Mouse (Mus musculus) midbrain, embryonic 14.5 days (tissue): ENCODE results near the gene P4ha1. TPM values are rescaled to one million over a fixed set of nuclear protein-coding genes. Genes with fewer than 3 reads are reported as not detected.

Source experiments
- ATAC-seq: fragments of 200-750 bp; cut with Nextera tagmentation; 2 replicates; pipeline ENCODE4 v1.8.0; 2017; ENCODE audit warnings: moderate number of reproducible peaks, moderate library complexity; ENCODE audit not compliant: low FRiP score, low TSS enrichment
- DNase-seq: peaks from one replicate; pipeline ENCODE4 v3.0.0-alpha.2; 2015
- H3K27ac ChIP-seq: fragments of 300-500 bp; sonication (generic); replicated peaks from 2 replicates; pipeline ENCODE4 v1.5.1; 2014; ENCODE audit warnings: mild to moderate bottlenecking, low read depth, low read length, moderate library complexity
- H3K27me3 ChIP-seq: fragments of 300-500 bp; sonication (generic); 2 replicates; pipeline ENCODE4 v1.6.1; 2014; ENCODE audit warnings: low read length, control low read depth, mixed read lengths; ENCODE audit not compliant: control insufficient read depth, insufficient read depth
- H3K36me3 ChIP-seq: fragments of 300-500 bp; sonication (generic); 2 replicates; pipeline ENCODE4 v1.6.1; 2014; ENCODE audit warnings: low read length, control low read depth; ENCODE audit not compliant: control insufficient read depth, insufficient read depth
- H3K4me1 ChIP-seq: fragments of 300-500 bp; sonication (generic); 2 replicates; pipeline ENCODE4 v1.6.1; 2014; ENCODE audit warnings: mild to moderate bottlenecking, antibody characterized with exemption, low read length, control low read depth; ENCODE audit not compliant: control insufficient read depth, insufficient read depth
- H3K4me2 ChIP-seq: fragments of 300-500 bp; sonication (generic); 2 replicates; pipeline ENCODE4 v1.6.1; 2014; ENCODE audit warnings: mild to moderate bottlenecking, low read length, moderate library complexity
- H3K4me3 ChIP-seq: fragments of 300-500 bp; sonication (generic); replicated peaks from 2 replicates; pipeline ENCODE4 v1.5.1; 2014; ENCODE audit warnings: low read depth, low read length
- H3K9ac ChIP-seq: fragments of 300-500 bp; sonication (generic); replicated peaks from 2 replicates; pipeline ENCODE4 v1.6.1; 2014; ENCODE audit warnings: mild to moderate bottlenecking, low read length, moderate library complexity
- H3K9me3 ChIP-seq: fragments of 300-500 bp; sonication (generic); 2 replicates; pipeline ENCODE4 v1.6.1; 2016; ENCODE audit warnings: low read length, control low read depth, mixed read lengths; ENCODE audit not compliant: control insufficient read depth
- WGBS: fragments of 180-500 bp; shearing (Covaris S2); extraction: QIAGEN DNeasy Blood & Tissue Kit; methylation state at CpG from one replicate; pipeline ENCODE4 v1.1.7; 2014; 5-methylcytosine and 5-hydroxymethylcytosine counted together
- polyA plus RNA-seq: library from polyadenylated mRNA; unstranded; fragments of >200 nt; fragmentation: Nextera tagmentation; extraction: Ambion mirVana; gene quantifications from 2 replicates; pipeline ENCODE4 v1.2.1, GENCODE M21; 2014

Gene P4ha1
- polyA plus RNA-seq, result 15.7 and 22.4 TPM in 2 replicates

GRCm38 (mm10) chr10:59323100-59323487 is at the start of gene P4ha1:
TSS of gene P4ha1 (plus strand) at chr10:59323296.
- peak; percentile 100 for DNase-seq
- no peaks in the 10 kb centered on the region for H3K9me3 ChIP-seq
- H3K9ac ChIP-seq, result peak within 1 kb of the TSS; percentile 77
- no peaks in the 10 kb centered on the region for H3K27me3 ChIP-seq
- peak within 1 kb of the TSS; percentile 89 for H3K27ac ChIP-seq
- WGBS, result under 1% methylated on average over 38 of the region's 39 CpGs
- H3K4me1 ChIP-seq, result peaks cover 22% of the 10 kb centered on the region
- H3K4me3 ChIP-seq, result peak within 1 kb of the TSS; percentile 72
- H3K4me2 ChIP-seq, result peak within 1 kb of the TSS; percentile 67
- no peaks in the 10 kb centered on the region for H3K36me3 ChIP-seq
- ATAC-seq, result peak; percentile 100

- 84% methylated on average over 5 of the region's 5 CpGs for WGBS
- ATAC-seq, result no peak
- Histone ChIP-seq H3K4me1 (no peaks in the 10 kb centered on the region), H3K4me3 (no peak overlapping the region), H3K4me2 (no peak overlapping the region), H3K9ac (no peak overlapping the region), H3K27me3 (no peaks in the 10 kb centered on the region), H3K36me3 (no peaks in the 10 kb centered on the region), H3K9me3 (no peaks in the 10 kb centered on the region), H3K27ac (no peak overlapping the region)
- DNase-seq, result no peak
Measured at GRCm38 (mm10) chr10:59275745-59276144, 47.4 kb upstream of the P4ha1 start.

GRCm38 (mm10) chr10:59277116-59277515 is 46.0 kb upstream of the P4ha1 start:
- ATAC-seq, result no peak
- H3K4me1 ChIP-seq, result no peaks in the 10 kb centered on the region
- WGBS, result 81% methylated on average over 10 of the region's 10 CpGs

DNA sequence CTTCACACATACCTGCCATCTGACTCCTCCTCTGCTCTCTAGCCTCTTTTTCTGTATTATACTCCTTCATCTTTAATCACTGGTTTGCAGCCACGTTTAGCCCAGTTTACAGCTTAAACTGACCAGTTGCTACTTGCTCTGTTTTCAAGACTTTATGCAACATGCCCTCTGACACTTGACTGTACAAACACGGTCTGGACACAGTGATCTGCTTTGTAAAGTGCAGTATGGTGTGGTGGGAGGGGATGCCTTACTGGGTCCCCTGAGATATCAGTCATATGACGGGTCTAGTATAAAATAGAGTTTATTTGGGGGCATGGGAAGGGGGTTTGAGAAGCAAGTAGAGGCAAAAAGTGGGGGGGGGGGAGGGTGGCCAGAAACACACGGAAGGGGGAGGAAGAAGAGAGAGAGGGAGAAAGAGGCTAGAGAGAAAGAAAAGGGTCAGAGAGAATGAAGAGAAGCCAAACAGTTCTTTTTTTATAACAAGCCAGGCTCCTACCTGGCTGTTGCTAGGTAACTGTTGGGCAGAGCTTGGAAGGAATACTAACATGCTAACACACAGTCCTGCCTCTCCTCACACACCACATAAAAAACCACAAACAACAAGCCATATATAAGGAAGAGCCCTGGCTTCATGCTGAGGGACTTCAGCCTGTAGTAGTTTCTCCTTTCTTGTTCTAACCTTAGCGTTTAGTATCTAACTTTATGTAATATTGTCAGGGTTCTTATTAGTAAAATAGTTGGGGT is 45.2 kb upstream of the P4ha1 start:
- H3K9ac ChIP-seq, result no peak overlapping the region
- H3K9me3 ChIP-seq, result no peaks in the 10 kb centered on the region
- H3K27ac ChIP-seq, result no peak overlapping the region
- H3K4me3 ChIP-seq, result no peak overlapping the region
- 63% methylated on average over 5 of the region's 5 CpGs for WGBS
- no peaks in the 10 kb centered on the region for H3K27me3 ChIP-seq
- no peak for ATAC-seq
- no peaks in the 10 kb centered on the region for H3K36me3 ChIP-seq
- H3K4me1 ChIP-seq, result no peaks in the 10 kb centered on the region
- H3K4me2 ChIP-seq, result no peak overlapping the region
- DNase-seq, result no peak

More at GRCm38 (mm10) chr10:59277116-59277515, 46.0 kb upstream of the P4ha1 start:
- no peak overlapping the region for H3K4me3 ChIP-seq
- H3K27me3 ChIP-seq, result no peaks in the 10 kb centered on the region
- no peak overlapping the region for H3K9ac ChIP-seq
- no peak overlapping the region for H3K27ac ChIP-seq
- no peak for DNase-seq
- no peaks in the 10 kb centered on the region for H3K9me3 ChIP-seq
- no peak overlapping the region for H3K4me2 ChIP-seq
- no peaks in the 10 kb centered on the region for H3K36me3 ChIP-seq

DNA sequence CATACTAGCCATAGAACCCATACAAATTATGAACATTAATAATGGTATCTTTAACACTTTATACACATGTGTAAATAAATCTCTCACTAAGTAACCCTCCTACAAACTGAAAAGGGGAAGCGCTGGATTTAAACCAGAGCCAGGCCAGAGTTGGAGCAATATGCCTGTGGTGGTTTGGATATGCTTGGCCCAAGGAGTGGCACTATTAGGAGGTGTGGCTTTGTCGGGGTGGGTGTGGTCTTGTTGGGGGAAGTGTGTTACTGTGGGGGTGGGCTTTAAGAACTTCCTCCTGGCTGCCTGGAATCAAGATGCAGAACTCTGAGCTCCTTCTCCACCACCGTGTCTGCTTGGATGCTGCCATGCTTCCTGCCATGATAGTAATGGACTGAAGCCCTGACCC is 39.9 kb upstream of the P4ha1 start:
- WGBS, result 90% methylated on average over 3 of the region's 3 CpGs
- no peak overlapping the region for H3K4me2 ChIP-seq
- no peak for ATAC-seq

GRCm38 (mm10) chr10:59283749-59284148 is 39.3 kb upstream of the P4ha1 start:
- Histone ChIP-seq H3K27ac (no peak overlapping the region), H3K36me3 (no peaks in the 10 kb centered on the region), H3K27me3 (no peaks in the 10 kb centered on the region), H3K4me1 (no peaks in the 10 kb centered on the region), H3K9ac (no peak overlapping the region), H3K9me3 (no peaks in the 10 kb centered on the region), H3K4me2 (no peak overlapping the region), H3K4me3 (no peak overlapping the region)
- WGBS, result 59% methylated on average over 1 of the region's 1 CpGs
- ATAC-seq, result no peak
- DNase-seq, result no peak

More for the DNA sequence above, 39.9 kb upstream of the P4ha1 start:
- Histone ChIP-seq H3K4me3 (no peak overlapping the region), H3K9me3 (no peaks in the 10 kb centered on the region), H3K9ac (no peak overlapping the region), H3K27ac (no peak overlapping the region), H3K36me3 (no peaks in the 10 kb centered on the region), H3K4me1 (no peaks in the 10 kb centered on the region), H3K27me3 (no peaks in the 10 kb centered on the region)
- no peak for DNase-seq

- no peak overlapping the region for H3K9ac ChIP-seq
- no peak overlapping the region for H3K4me2 ChIP-seq
- ATAC-seq (no peak), DNase-seq (no peak)
- H3K27ac ChIP-seq, result no peak overlapping the region
- no peaks in the 10 kb centered on the region for H3K27me3 ChIP-seq
- WGBS, result 65% methylated on average over 5 of the region's 5 CpGs
- H3K4me1 ChIP-seq, result no peaks in the 10 kb centered on the region
- no peak overlapping the region for H3K4me3 ChIP-seq
- no peaks in the 10 kb centered on the region for H3K36me3 ChIP-seq
- H3K9me3 ChIP-seq, result no peaks in the 10 kb centered on the region
Measured at GRCm38 (mm10) chr10:59285530-59285929, 37.6 kb upstream of the P4ha1 start.

DNA sequence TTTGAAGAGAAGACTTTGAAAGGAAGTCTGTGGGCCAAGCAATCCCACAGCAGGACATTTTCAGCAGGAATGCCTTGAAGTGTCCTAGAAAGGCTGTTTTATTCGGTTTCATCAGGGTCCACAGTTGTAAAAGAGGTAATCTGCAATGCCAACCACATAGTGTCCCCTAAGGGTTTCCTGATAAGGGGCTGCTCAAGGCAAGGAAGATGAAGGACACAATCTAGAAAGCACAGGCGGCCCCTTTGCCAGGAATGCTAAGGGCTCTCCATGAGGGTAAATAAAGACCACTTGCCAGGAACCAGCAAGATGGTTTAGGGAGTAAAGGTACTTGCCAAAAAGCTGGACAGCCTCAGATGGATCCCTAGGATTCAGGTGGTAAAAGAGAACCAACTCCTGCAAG is 35.8 kb upstream of the P4ha1 start:
- Histone ChIP-seq H3K27ac (no peak overlapping the region), H3K4me1 (no peaks in the 10 kb centered on the region), H3K4me2 (no peak overlapping the region), H3K4me3 (no peak overlapping the region), H3K36me3 (no peaks in the 10 kb centered on the region), H3K9ac (no peak overlapping the region), H3K27me3 (no peaks in the 10 kb centered on the region), H3K9me3 (no peaks in the 10 kb centered on the region)
- DNase-seq (no peak), ATAC-seq (no peak)
- WGBS, result 74% methylated on average over 2 of the region's 2 CpGs

GRCm38 (mm10) chr10:59287662-59288061 is 35.4 kb upstream of the P4ha1 start:
- no peaks in the 10 kb centered on the region for H3K27me3 ChIP-seq
- H3K4me1 ChIP-seq, result no peaks in the 10 kb centered on the region
- H3K4me2 ChIP-seq, result no peak overlapping the region
- H3K9me3 ChIP-seq, result no peaks in the 10 kb centered on the region
- WGBS, result 74% methylated on average over 3 of the region's 3 CpGs
- DNase-seq (no peak), ATAC-seq (no peak)
- no peak overlapping the region for H3K4me3 ChIP-seq
- no peak overlapping the region for H3K9ac ChIP-seq
- H3K36me3 ChIP-seq, result no peaks in the 10 kb centered on the region
- no peak overlapping the region for H3K27ac ChIP-seq
